Mouse (Mus musculus): ENCODE results near the gene Themis2.

GRCm38 (mm10) chr4:132743992-132744911 lies 51.9 kb downstream of the Themis2 start:
- no peak for TF ChIP-seq CTCF (conservative IDR thresholded peaks at IDR 0.05; ENCODE audit: insufficient read depth, insufficient read length, low read depth, low read length)
- TF ChIP-seq POLR2A (IDR thresholded peaks at IDR 0.05; ENCODE audit: low read depth, low read length): no peak

Measured in kidney, adult 2 months (tissue).